Mouse (Mus musculus): ENCODE measurements at regions not wholly inside any gene's neighbourhood (a gene's known extent, or its start where the extent isn't known, plus 50 kb on each side); places are given as distances from the start of the nearest gene placed in this dataset.

DNA sequence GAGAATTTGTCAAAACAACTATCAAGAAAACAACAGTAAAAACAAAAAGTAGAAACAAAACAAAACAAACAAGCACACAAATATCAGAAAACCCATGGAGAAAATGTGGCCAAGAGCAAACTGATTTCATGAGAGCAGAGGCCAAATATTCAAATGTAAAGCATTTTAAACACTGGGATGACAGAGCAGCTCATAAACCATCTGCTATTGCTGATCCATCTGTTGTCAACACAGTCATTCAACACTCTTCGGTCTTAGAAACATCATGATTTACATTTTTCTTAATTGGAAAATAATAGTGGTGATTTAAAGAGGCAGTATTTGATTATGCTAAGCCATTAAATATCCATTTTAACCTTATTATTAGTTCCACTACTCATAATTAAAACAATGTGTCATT lies 1315.6 kb downstream of the Grik2 start:
- TF ChIP-seq CTCF (IDR thresholded peaks at IDR 0.05; ENCODE audit: low read depth, low read length) (no peak), POLR2A (IDR thresholded peaks at IDR 0.05; ENCODE audit: extremely low read depth, insufficient read depth, low read length) (no peak)
